Mouse (Mus musculus): ENCODE measurements at regions not wholly inside any gene's neighbourhood (a gene's known extent, or its start where the extent isn't known, plus 50 kb on each side); places are given as distances from the start of the nearest gene placed in this dataset.

GRCm38 (mm10) chr11:64138934-64139333 lies 59.7 kb upstream of the Cox10 start:
- DNase-seq (ENCODE audit: low spot score in 2 of 2), result no peak

DNA sequence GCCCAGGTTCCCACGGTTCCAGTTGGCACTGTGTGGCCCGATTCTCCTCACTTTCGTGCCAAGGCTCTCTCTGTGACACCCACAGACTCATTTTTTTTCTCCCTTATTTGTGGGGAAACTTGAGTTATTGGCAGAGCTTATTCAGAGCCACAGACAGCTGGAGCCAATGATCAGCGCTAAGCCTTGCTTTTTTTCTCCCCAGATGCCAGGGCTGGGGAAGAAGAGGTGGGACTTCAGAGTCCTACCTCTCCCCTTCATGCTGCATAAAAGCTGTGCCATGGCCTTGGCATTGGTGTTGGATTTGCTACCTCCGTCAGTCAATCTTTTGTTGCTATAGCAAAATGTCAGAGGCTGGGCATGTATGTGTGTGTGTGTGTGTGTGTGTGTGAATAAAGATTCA lies 56.5 kb upstream of the Cox10 start:
- DNase-seq (ENCODE audit: low spot score in 2 of 2), result no peak

GRCm38 (mm10) chr11:64135308-64135591 lies 56.0 kb upstream of the Cox10 start:
- DNase-seq (ENCODE audit: low spot score in 2 of 2), result no peak

DNA sequence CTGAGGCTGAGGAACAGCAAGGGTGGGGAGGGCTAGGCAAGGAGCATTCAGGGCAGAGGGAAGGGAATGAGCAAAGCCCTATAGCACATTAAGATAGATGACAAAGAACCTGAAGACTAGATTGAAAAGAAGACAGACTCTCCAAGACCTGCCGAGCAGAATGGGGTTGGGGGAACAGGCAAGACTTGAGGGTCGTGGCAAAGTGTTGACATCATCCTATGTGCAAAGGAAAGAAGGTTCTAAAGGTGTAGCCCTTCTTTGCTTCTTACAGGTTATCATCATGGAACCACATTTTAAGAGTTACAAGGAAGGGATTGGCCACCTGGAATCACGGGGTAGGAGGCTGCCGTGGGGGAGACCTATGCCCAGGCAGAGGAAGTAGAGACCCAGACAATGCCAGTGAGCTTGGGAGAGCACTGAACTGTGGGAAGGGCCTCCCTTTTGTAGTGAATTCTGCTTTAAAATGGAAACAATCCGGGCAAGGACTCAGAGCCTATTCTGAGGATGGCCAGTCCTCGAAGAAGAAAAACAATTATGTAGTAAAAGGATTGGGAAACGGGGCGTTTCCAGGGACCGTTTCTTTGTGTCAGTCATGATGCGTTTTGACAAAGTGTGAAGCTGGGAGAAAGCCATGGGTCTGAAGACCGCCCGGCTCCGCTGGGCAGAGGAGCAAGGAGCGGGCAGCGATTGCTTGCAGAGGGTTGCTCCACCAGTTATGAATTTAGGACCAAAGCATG lies 55.5 kb upstream of the Cox10 start:
- DNase-seq (ENCODE audit: low spot score in 2 of 2), result no peak
